Mouse (Mus musculus): ENCODE results near the gene Zfp217. TPM values are rescaled to one million over a fixed set of nuclear protein-coding genes. Genes with fewer than 3 reads are reported as not detected.
"Not testable (repeated sequence)": the region's sequence is repeated elsewhere in the genome, so short reads cannot be mapped to it uniquely, and the experiment has no call there.

The Zfp217 gene
- total and polyA plus RNA-seq, 3 experiments = 5.2 to 9.4 (median 8.9) TPM

DNA sequence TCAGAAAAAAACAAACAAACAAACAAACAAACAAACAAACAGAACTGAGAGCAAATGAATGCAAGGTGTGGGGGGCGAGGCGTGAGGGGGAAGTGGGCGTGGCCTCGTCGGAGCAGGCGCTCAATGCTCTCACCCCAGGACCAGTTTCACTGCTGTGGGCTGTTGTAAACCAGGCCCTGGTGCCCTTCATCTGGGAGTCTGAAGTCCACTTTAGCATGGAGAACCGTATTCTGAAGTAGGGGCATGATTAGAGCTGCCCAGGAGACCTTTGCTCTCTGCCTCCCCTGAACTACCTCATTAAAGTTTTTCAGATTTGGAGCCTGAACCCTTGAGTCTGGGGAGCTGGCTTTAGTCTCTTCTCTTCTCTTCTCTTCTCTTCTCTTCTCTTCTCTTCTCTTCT, 40.8 kb upstream of the Zfp217 start:
- DNase-seq = no peak
- H3K4me1 ChIP-seq (ENCODE audit: control insufficient read depth, insufficient read depth, low read length) = peaks cover 2% of the 10 kb centered on the region
- TF ChIP-seq POLR2A (IDR thresholded peaks at IDR 0.05; ENCODE audit: insufficient read depth, low read depth, low read length) (no peak), EP300 (IDR thresholded peaks at IDR 0.05; ENCODE audit: insufficient read depth, low read depth, low read length) (no peak), CTCF (IDR thresholded peaks at IDR 0.05) (no peak)
- 88% methylated on average over 7 of the region's 7 CpGs for WGBS
- no peaks in the 10 kb centered on the region for H3K27me3 ChIP-seq (ENCODE audit: control insufficient read depth, insufficient read depth, low read length)
- no peaks in the 10 kb centered on the region for H3K36me3 ChIP-seq (ENCODE audit: control insufficient read depth, insufficient read depth, low read length)
- H3K4me3 ChIP-seq = no peak overlapping the region
- H3K27ac ChIP-seq = no peak overlapping the region
- no peaks in the 10 kb centered on the region for H3K79me2 ChIP-seq (replicated peaks; ENCODE audit: control insufficient read depth, insufficient read depth, low read length)
- no peak overlapping the region for H3K9ac ChIP-seq (ENCODE audit: low read depth, low read length)
- intact Hi-C loops (cut with DNase I) = no loop called here

DNA sequence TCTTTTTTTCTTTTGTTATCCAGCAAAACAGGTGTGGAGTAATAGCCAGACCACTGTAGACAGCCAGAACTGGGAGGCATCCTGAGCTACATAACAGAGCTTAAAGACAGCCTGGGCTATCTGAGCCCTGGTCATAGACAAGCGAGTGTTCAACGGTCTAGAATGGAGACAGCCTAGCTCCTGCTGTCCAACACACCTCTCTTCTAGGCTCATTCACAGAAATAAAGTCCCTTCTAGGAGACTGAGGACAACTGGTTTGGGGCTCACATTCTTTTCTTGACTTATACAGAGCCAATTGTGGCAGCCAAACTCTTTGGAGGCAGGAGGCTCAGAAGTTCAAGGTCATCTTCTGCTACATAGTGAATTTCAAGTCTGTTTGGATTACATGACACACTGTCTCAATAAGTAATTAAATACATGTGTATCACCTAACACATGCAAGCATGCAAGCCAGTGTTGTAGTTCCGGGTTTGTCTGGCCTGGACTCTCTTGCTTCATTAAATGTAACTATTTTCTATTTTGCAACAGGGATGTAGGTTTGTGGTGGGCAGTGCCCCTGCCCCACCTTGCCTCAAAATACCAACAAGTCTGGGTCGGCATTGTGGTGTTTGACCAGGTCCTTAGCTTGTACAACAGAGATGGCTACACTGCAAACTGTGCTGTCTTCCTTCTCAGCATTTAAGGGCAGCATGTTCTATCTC, 37.4 kb upstream of the Zfp217 start:
- Histone ChIP-seq H3K27me3 (ENCODE audit: control insufficient read depth, insufficient read depth, low read length) (no peaks in the 10 kb centered on the region), H3K36me3 (ENCODE audit: control insufficient read depth, insufficient read depth, low read length) (no peaks in the 10 kb centered on the region), H3K4me3 (peak overlapping the region; percentile 50), H3K27ac (peak overlapping the region; percentile 84), H3K9ac (ENCODE audit: low read depth, low read length) (no peak overlapping the region), H3K4me1 (ENCODE audit: control insufficient read depth, insufficient read depth, low read length) (peaks cover 2% of the 10 kb centered on the region), H3K79me2 (replicated peaks; ENCODE audit: control insufficient read depth, insufficient read depth, low read length) (no peaks in the 10 kb centered on the region)
- 62% methylated on average over 4 of the region's 4 CpGs for WGBS
- no peak for DNase-seq
- intact Hi-C loops (cut with DNase I) = loop anchor here (2.0 kb wide), 1 partner anchor 18 kb away; no protein-coding TSS in a partner anchor
- no peak for TF ChIP-seq POLR2A (IDR thresholded peaks at IDR 0.05; ENCODE audit: insufficient read depth, low read depth, low read length)

DNA sequence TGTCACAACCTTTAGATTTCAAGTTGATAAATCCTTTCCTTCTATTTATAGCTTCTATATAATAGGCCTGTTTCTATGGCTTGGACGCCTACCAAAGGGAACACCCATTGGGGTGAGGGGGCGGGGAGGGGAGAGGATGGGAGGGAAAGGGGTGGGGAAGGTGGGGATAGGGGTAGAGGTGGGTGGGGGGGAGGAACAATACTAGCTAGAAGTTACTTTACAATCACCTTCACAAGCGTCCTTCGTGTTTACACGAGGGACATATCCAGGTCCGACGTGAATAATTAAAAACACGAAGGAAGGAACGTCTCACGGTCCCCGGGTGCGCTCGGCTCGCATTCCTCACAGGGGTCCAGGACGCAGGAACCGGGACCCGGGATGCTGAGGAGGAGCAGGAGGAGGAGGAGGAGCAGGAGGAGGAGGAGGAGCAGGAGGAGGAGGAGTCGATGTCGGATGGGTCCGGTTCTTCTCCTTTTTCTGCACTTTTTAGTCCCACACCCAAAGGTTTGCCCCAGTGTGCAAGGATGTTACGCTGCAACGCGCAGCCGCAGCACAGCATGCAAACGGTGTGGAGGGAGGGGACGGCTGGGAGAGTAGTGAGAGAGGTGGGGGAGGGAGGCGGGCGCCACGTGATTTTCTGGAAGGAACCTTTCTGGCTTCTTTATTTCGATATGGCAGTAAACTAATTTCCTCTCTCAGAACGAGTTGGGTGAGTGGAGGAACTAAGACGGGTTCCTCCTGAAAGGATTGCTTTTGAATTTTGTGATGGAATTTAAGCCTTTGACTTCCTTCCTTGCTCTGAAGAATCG, 36.5 kb upstream of the Zfp217 start:
- Histone ChIP-seq H3K36me3 (ENCODE audit: control insufficient read depth, insufficient read depth, low read length) (no peaks in the 10 kb centered on the region), H3K27ac (peak overlapping the region; percentile 84), H3K4me1 (ENCODE audit: control insufficient read depth, insufficient read depth, low read length) (peaks cover 2% of the 10 kb centered on the region), H3K79me2 (replicated peaks; ENCODE audit: control insufficient read depth, insufficient read depth, low read length) (no peaks in the 10 kb centered on the region), H3K4me3 (peak overlapping the region; percentile 50), H3K27me3 (ENCODE audit: control insufficient read depth, insufficient read depth, low read length) (no peaks in the 10 kb centered on the region), H3K9ac (ENCODE audit: low read depth, low read length) (peak overlapping the region; percentile 68)
- peak; percentile 75 to 86 for DNase-seq
- intact Hi-C loops (cut with DNase I) = loop anchor here (2.0 kb wide), 1 partner anchor 18 kb away; no protein-coding TSS in a partner anchor
- 1% methylated on average over 30 of the region's 33 CpGs for WGBS
- 0 out of 2 replicates have a peak, but pooled peaks have one; percentile 50 for TF ChIP-seq POLR2A (IDR thresholded peaks at IDR 0.05; ENCODE audit: insufficient read depth, low read depth, low read length)
- TF ChIP-seq EP300 (IDR thresholded peaks at IDR 0.05; ENCODE audit: insufficient read depth, low read depth, low read length) = no peak

DNA sequence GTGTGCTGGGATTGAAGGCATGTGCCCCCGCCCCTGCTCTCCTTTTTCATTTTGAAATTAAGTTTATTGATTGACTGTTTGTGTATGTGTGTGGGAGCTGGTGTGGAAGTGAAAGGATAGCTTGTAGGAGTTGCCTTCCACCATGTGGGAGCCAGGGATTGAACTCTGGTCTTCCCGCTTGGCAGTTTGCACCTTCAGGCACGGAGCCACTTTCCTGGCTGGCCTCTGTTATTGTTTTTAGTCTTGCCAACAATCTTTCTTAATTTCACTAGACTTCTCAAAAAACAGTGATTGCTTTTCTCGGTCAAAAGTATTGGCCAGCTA, 35.9 kb upstream of the Zfp217 start:
- TF ChIP-seq POLR2A (IDR thresholded peaks at IDR 0.05; ENCODE audit: insufficient read depth, low read depth, low read length) (no peak), EP300 (IDR thresholded peaks at IDR 0.05; ENCODE audit: insufficient read depth, low read depth, low read length) (no peak), CTCF (IDR thresholded peaks at IDR 0.05) (no peak)
- intact Hi-C loops (cut with DNase I) = loop anchor here (2.0 kb wide), 1 partner anchor 19 kb away; no protein-coding TSS in a partner anchor
- Histone ChIP-seq H3K79me2 (replicated peaks; ENCODE audit: control insufficient read depth, insufficient read depth, low read length) (no peaks in the 10 kb centered on the region), H3K4me3 (no peak overlapping the region), H3K27me3 (ENCODE audit: control insufficient read depth, insufficient read depth, low read length) (no peaks in the 10 kb centered on the region), H3K4me1 (ENCODE audit: control insufficient read depth, insufficient read depth, low read length) (peaks cover 2% of the 10 kb centered on the region), H3K36me3 (ENCODE audit: control insufficient read depth, insufficient read depth, low read length) (no peaks in the 10 kb centered on the region), H3K9ac (ENCODE audit: low read depth, low read length) (no peak overlapping the region), H3K27ac (peak overlapping the region; percentile 84; the same call in 1 of the 2 replicates)
- no peak for DNase-seq
- WGBS = 61% methylated on average over 4 of the region's 4 CpGs

GRCm38 (mm10) chr2:170181862-170182261, 34.0 kb upstream of the Zfp217 start:
- no peak overlapping the region for H3K9ac ChIP-seq (ENCODE audit: low read depth, low read length)
- no peak for TF ChIP-seq EP300 (IDR thresholded peaks at IDR 0.05; ENCODE audit: insufficient read depth, low read depth, low read length)
- no peak for TF ChIP-seq POLR2A (IDR thresholded peaks at IDR 0.05; ENCODE audit: insufficient read depth, low read depth, low read length)
- TF ChIP-seq CTCF (IDR thresholded peaks at IDR 0.05) = no peak
- WGBS = 90% methylated on average over 6 of the region's 6 CpGs

GRCm38 (mm10) chr2:170180769-170181168, 32.9 kb upstream of the Zfp217 start:
- H3K4me1 ChIP-seq (ENCODE audit: control insufficient read depth, insufficient read depth, low read length); H3K9ac ChIP-seq (ENCODE audit: low read depth, low read length); H3K27me3 ChIP-seq (ENCODE audit: control insufficient read depth, insufficient read depth, low read length); DNase-seq; H3K4me3 ChIP-seq; intact Hi-C loops (cut with DNase I); H3K36me3 ChIP-seq (ENCODE audit: control insufficient read depth, insufficient read depth, low read length); H3K79me2 ChIP-seq (replicated peaks; ENCODE audit: control insufficient read depth, insufficient read depth, low read length); H3K27ac ChIP-seq: not testable (repeated sequence)
- 93% methylated on average over 3 of the region's 3 CpGs for WGBS

More at GRCm38 (mm10) chr2:170181862-170182261, 34.0 kb upstream of the Zfp217 start:
- H3K4me3 ChIP-seq = no peak overlapping the region
- no peak for DNase-seq
- no peak overlapping the region for H3K27ac ChIP-seq
- intact Hi-C loops (cut with DNase I) = no loop called here
- H3K4me1 ChIP-seq (ENCODE audit: control insufficient read depth, insufficient read depth, low read length) = peaks cover 5% of the 10 kb centered on the region
- no peaks in the 10 kb centered on the region for H3K79me2 ChIP-seq (replicated peaks; ENCODE audit: control insufficient read depth, insufficient read depth, low read length)
- no peaks in the 10 kb centered on the region for H3K27me3 ChIP-seq (ENCODE audit: control insufficient read depth, insufficient read depth, low read length)
- H3K36me3 ChIP-seq (ENCODE audit: control insufficient read depth, insufficient read depth, low read length) = no peaks in the 10 kb centered on the region; the same call in 1 of the 2 replicates

Data from heart, adult 2 months (tissue).